Mouse (Mus musculus): ENCODE results near the gene Zcchc14.

Zcchc14 gene

GRCm38 (mm10) chr8:121583653-121584052, 69.0 kb downstream of the Zcchc14 start:
- DNase-seq: no peak

- no peak for DNase-seq
Measured at GRCm38 (mm10) chr8:121580465-121580864, 72.2 kb downstream of the Zcchc14 start.

GRCm38 (mm10) chr8:121578676-121579451, 73.8 kb downstream of the Zcchc14 start, which contains the start of gene Fbxo31:
Fbxo31 (minus strand) TSS chr8:121578806.
- peak; percentile 94 to 98 for DNase-seq

GRCm38 (mm10) chr8:121577751-121578675, 74.7 kb downstream of the Zcchc14 start:
- DNase-seq: no peak

GRCm38 (mm10) chr8:121575661-121576060, 77.0 kb downstream of the Zcchc14 start:
- DNase-seq: no peak

GRCm38 (mm10) chr8:121573275-121573674, 79.4 kb downstream of the Zcchc14 start:
- peak; percentile 58 to 70 for DNase-seq

- no peak for DNase-seq
Measured at GRCm38 (mm10) chr8:121572121-121572520, 80.6 kb downstream of the Zcchc14 start.

GRCm38 (mm10) chr8:121570801-121571200, 81.9 kb downstream of the Zcchc14 start:
- no peak for DNase-seq

GRCm38 (mm10) chr8:121570335-121570734, 82.4 kb downstream of the Zcchc14 start:
- no peak for DNase-seq

- DNase-seq: no peak
Measured at GRCm38 (mm10) chr8:121568321-121568720, 84.4 kb downstream of the Zcchc14 start.

- no peak for DNase-seq
Measured at GRCm38 (mm10) chr8:121563701-121564100, 89.0 kb downstream of the Zcchc14 start.

- peak; percentile 27 to 48 for DNase-seq
Measured at GRCm38 (mm10) chr8:121562941-121563351, 89.8 kb downstream of the Zcchc14 start.

GRCm38 (mm10) chr8:121561636-121562345, 90.9 kb downstream of the Zcchc14 start:
- DNase-seq: peak in 1 of 2 experiments; percentile 38

GRCm38 (mm10) chr8:121560432-121561100, 92.1 kb downstream of the Zcchc14 start:
- DNase-seq: no peak

- DNase-seq: no peak
Measured at GRCm38 (mm10) chr8:121559801-121560200, 92.9 kb downstream of the Zcchc14 start.

GRCm38 (mm10) chr8:121558538-121558937, 94.2 kb downstream of the Zcchc14 start:
- DNase-seq: no peak

- DNase-seq: no peak
Measured at GRCm38 (mm10) chr8:121557746-121558145, 95.0 kb downstream of the Zcchc14 start.

GRCm38 (mm10) chr8:121553831-121554475, 98.7 kb downstream of the Zcchc14 start:
- no peak for DNase-seq

GRCm38 (mm10) chr8:121552506-121552905, 100.2 kb downstream of the Zcchc14 start:
- DNase-seq: no peak

- no peak for DNase-seq
Measured at GRCm38 (mm10) chr8:121551065-121551985, 101.4 kb downstream of the Zcchc14 start.

- DNase-seq: no peak
Measured at GRCm38 (mm10) chr8:121550056-121550455, 102.6 kb downstream of the Zcchc14 start.
